Mouse (Mus musculus) megakaryocyte-erythroid progenitor cell, adult 5 weeks (primary cell): ENCODE data around the gene Simc1. TPM values are rescaled to one million over a fixed set of nuclear protein-coding genes. Genes with fewer than 3 reads are reported as not detected.

Experiments
- polyA plus RNA-seq: library from polyadenylated mRNA; stranded (reverse); fragments of >175 nt; gene quantifications from 2 replicates; pipeline ENCODE4 v1.2.3, GENCODE M21; 2012

The Simc1 gene
- 1.2 and 3.5 TPM in 2 replicates for polyA plus RNA-seq

GRCm38 (mm10) chr13:54503604-54504521 is at the start of gene Simc1:
Gene Simc1 (plus strand): TSS chr13:54503779.

GRCm38 (mm10) chr13:54468098-54469011 is 35.2 kb upstream of the Simc1 start, which contains the start of gene Thoc3:
Gene Thoc3 (minus strand): TSS chr13:54468849.

GRCm38 (mm10) chr13:54565201-54565581 is 61.6 kb downstream of the Simc1 start, which contains the start of gene 4833439L19Rik:
Gene 4833439L19Rik (minus strand): TSS chr13:54565435.

DNA sequence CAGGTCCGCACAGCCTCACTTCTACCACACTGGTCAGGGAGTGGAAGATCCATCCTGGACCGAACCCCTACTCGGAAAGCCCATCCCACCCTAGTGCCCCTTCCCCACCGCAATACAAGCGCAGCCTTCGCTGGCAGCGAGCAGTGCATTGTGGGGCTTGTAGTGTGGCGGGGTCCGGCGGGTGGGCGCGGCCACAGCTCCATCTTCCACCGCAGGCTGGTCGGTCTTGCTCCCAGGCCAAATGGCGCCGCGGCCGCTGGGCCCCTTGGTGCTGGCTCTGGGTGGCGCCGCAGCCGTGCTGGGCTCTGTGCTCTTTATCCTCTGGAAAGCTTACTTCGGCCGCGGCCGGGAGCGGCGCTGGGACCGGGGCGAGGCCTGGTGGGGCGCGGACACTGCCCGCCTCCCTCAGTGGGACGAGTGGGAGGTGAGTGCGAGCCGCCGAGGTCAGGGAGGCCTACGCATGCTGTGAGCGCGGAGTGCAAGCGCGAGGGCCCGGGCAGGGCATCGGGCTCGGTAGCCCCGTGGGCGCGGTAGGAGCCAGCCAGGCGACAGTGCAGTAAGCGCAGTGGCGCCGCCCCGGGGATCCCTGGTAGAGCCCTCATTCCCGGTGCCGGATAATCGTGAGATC is 71.4 kb downstream of the Simc1 start, which contains the start of gene Arl10:
Gene Arl10 (plus strand): TSS at position 162 of the 628 bp plus-strand sequence.

DNA sequence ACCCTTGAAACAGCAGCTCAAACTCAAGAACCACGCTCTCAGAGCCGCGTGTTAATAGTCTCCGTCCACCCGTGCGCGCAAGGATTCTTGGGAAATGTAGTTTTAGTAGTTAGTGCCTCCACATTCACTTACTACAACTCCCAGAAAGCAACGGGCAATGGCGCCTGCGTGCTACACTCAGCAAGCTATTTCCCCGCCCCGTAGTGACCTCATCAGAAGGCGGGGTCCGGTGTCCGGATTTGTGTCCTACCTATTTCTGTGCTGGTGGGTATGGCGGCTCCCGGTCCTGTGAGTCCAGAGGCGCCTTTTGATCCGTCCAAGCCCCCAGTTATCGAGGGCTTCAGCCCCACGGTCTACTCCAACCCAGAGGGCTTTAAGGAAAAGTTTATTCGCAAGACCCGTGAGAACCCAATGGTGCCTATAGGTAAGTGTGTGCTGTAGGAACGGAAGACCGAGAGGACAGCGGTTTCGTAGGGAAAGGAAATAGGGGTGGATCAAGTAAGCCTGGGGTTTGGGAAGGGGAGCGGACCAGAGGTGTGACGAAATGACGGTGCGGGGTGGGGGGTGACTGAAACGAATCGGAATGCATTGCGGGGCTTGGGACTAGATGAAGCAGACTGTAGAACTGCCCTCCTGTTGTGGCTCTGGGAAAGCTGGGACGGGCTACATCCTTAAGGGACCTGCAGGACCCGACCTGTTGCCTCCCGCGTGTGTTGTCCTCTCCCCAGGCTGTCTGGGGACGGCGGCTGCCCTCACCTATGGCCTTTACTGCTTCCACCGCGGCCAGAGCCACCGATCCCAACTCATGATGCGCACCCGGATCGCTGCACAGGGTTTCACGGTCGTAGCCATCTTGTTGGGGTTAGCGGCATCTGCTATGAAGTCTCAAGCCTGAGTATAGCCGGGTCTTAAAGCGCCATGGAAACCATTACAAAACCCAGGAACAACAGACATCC is 86.7 kb downstream of the Simc1 start, which contains the start of the genes Nop16 and Higd2a:
Gene Nop16 (minus strand): TSS at position 95 of the 956 bp plus-strand sequence.
Gene Higd2a (plus strand): TSS at position 212 of the 956 bp plus-strand sequence.

Other genes starting within 250 kb of the Simc1 start
- gene Cplx2, start 132.4 kb upstream of the Simc1 start, polyA plus RNA-seq: 8.0 and 8.8 TPM in 2 replicates
- 110 and 135 TPM in 2 replicates for gene Thoc3, start 34.9 kb upstream of the Simc1 start, polyA plus RNA-seq
- 31.2 and 34.3 TPM in 2 replicates for gene 4833439L19Rik, start 61.7 kb downstream of the Simc1 start, polyA plus RNA-seq
- 11.3 and 12.8 TPM in 2 replicates for gene Arl10, start 71.2 kb downstream of the Simc1 start, polyA plus RNA-seq
- 50.1 and 65.2 TPM in 2 replicates for gene Nop16, start 86.3 kb downstream of the Simc1 start, polyA plus RNA-seq
- 57.0 and 57.7 TPM in 2 replicates for gene Higd2a, start 86.4 kb downstream of the Simc1 start, polyA plus RNA-seq
- 43.2 and 64.2 TPM in 2 replicates for gene Cltb, start 107.6 kb downstream of the Simc1 start, polyA plus RNA-seq
- gene Faf2, start 118.0 kb downstream of the Simc1 start, polyA plus RNA-seq: 10.4 and 13.4 TPM in 2 replicates
- gene Rnf44, start 190.1 kb downstream of the Simc1 start, polyA plus RNA-seq: 415 and 551 TPM in 2 replicates
- gene Cdhr2, start 197.7 kb downstream of the Simc1 start, polyA plus RNA-seq: 0.02 TPM in 1 of 2 replicates, not detected in the other
- not detected in 2 replicates for gene Gprin1, start 246.1 kb downstream of the Simc1 start, polyA plus RNA-seq